Mouse (Mus musculus) embryo, embryonic 10.5 days (tissue): ENCODE data around the gene Prl.
"Not testable (repeated sequence)": the region's sequence is repeated elsewhere in the genome, so short reads cannot be mapped to it uniquely, and the experiment has no call there.

Experiments used
- DNase-seq: peaks from one replicate; pipeline ENCODE4 v3.0.0-alpha.2; 2015; ENCODE audit warnings: low spot score

Prl gene

GRCm38 (mm10) chr13:27057270-27057669 is at the start of gene Prl:
Gene Prl, plus strand, starts transcription at chr13:27057570.
- DNase-seq: no peak

- no peak for DNase-seq
Observed at GRCm38 (mm10) chr13:27026614-27027013, 30.8 kb upstream of the Prl start.

DNA sequence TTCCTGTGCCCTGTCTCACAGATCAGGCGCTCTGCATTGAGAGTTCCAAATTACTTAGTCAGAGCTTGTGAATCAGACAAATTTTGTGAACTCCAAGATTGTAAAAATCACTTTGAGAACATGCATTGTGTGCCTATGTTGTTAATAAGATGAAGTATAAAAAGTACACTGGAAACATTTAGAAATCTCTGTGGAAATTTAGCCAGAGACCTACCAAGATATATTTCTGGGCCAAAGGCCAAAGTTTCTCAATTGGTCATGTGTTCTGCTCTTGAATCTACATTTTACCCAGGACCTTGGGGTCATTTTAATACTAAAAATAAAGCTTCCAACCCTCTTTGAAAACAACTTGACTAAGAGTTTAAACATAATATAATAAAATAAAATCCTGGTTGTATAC is 30.0 kb upstream of the Prl start:
- no peak for DNase-seq

DNA sequence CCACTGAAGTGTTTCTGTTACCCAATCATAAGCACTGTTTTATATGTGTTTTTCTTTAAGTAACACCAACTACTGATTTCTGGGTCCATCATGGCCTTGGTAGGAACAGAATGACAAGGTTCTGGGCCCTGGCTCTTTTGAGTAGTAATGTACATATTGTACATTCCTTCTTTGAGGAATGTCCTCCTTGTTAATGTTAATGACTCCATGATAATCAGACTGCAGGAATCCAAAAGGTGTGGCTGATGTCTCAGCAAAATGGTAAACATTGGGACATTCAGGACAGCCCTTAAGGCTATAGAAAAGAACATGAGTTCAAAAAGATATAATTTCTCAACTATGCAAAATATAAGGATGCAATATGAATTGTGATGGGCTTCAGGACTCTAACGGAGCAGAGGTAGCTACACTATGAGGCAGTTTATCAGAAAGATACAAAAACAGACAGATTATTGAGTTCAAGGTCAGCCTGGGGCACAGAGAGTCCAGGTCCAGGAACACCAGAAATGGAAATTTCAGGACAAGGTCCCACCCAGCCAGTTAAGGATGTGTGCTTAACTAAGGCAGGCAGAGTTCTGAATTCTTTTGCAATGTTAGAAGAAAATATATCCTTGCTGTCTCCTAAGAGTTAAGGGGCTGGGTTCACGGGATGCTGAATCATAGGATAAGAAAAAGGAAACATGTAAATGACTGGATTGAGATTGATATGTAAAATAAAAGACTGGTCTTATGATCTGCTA is 28.7 kb upstream of the Prl start:
- no peak for DNase-seq

DNA sequence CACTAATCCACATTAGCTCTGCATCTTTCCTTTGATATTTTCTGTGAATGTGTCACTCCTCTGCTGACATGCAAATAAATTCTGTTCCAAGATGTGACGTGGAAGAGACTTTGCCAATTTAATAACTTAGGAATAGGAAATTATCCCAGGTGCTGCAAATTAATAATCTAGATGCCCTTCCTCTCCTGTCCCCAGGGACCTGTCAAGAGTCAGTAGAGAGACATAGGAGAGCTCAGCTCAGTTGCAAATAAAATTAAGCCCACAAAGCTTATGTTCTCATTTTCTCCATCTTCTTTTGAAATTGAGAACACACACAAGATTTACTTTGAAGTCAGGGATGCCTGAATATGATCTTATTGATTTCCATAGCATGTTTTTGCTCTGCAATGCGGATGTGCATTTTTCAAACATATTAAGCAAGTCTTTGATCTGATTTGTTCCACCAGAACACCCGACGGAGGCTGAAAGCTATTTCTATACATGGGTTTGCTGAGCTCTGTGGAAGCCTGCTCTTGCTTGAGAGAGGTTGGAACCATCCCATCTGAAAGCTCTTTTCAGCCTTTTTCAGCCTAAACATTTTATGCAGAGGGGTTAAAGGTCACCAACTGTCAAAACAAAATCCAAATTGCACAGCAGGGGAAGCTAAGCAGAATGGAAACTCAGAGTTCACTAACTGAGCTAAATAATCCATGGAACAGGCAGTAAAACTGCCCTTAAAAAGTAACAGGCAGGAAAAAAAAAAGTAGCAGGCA is 26.1 kb upstream of the Prl start:
- peak; percentile 91 for DNase-seq

- peak; percentile 50 for DNase-seq
Observed at GRCm38 (mm10) chr13:27031853-27032240, 25.5 kb upstream of the Prl start.

DNA sequence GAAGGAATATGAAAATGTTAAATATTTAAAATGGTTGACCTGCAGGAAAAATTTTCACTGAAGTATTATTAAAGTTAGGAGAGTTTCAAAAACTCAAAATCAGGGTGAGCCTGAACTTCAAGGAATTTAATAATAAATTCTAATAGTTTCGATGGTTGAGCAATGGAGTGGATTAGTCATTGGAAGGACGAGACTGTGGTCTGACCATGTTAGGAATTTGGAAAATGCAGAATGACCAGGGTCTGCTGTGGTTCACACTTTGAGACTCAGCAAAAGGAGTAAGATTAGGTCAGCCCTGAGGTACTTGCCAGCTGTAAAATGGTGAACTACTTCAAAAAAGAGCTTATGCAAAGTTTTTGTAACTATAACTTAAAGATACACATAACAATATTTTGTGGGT is 24.4 kb upstream of the Prl start:
- DNase-seq: no peak

DNA sequence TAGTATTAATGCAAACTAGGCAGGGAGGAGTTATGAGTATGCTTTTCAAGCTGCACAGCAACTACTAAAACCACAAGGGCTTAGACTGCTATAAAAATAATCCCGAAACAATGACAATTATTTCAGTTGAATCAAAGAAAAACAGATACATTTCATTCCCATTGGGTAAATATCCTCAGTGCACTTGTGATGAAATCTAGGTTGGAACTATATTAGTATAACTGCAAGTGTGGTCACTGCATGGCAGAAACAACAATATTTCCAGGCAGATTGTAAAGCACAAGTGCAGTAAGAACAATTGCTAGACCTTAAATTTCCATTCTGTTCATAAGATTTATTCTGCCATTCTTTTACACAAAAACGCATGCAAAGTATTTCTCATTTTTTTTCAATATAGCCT is 15.2 kb upstream of the Prl start:
- no peak for DNase-seq

DNA sequence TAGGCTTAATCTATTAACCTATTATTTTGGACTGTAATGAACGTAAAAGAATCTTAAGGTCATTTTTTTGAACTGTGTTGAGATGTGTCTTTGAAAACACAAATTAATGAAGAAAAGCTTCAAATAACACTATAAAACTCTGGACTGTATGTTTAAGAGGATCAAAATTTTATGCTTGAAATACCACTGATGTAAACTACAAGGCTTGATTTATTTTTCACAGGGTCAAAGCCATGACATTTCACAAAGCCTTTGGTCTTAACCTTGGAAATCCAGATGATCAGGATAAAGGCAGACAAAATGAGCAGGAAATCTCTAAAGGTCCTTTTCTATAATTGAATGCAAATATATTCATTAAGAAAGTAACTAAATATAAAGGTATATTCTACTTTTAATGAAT is 14.0 kb upstream of the Prl start:
- DNase-seq: peak; percentile 24

DNA sequence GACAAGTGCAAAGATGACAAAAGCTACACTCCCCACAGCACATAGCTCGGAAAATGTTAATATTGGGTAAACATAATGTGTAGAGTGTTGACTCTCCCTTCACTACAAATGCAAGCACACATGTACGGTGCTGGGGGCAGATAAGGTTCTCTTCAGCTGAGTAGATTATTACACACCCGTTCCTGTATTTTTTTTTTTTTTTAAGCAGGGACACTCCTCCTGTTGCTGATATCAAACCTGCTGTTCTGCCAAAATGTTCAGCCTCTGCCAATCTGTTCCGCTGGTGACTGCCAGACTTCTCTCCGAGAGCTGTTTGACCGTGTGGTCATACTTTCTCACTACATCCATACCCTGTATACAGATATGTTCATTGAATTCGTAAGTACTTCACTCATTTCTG is 1.8 kb downstream of the Prl start:
- no peak for DNase-seq

DNA sequence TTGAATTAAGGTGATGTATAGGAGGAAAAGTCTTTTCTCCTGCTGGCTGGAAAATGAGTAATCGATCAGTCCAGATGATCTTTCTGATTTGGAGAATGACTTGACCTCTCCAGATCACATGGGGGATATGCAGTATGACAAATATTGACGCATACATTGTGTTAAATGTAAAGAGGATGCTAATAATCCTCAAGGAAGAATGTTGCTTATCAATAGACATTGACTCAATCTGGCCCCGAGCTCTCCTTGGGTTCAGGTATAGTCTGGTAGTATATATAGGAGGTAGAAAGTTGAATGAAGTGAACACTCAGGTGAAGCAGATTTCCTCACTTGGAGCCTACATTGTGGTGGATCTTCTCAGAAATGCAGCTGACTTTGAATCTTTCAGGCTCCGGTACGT is 36.5 kb downstream of the Prl start, which contains the start of gene Prl3d1:
TSS of gene Prl3d1 (plus strand) at position 301 of the 400 bp plus-strand sequence.
- not testable (repeated sequence) for DNase-seq
